Mouse (Mus musculus) limb, embryonic 10.5 days (tissue): ENCODE measurements around the gene Ddx41. TPM values are rescaled to one million over a fixed set of nuclear protein-coding genes. Genes with fewer than 3 reads are reported as not detected.

Experiments used
- microRNA-seq: library from miRNA; unstranded; fragments of <30 nt; microRNA quantifications from one replicate; pipeline ENCODE4, GENCODE M21; 2017
- polyA plus RNA-seq: library from polyadenylated mRNA; unstranded; fragments of >200 nt; fragmentation: Nextera tagmentation; extraction: Ambion mirVana; gene quantifications from 2 replicates; pipeline ENCODE4 v1.2.1, GENCODE M21; 2016

The Ddx41 gene
- polyA plus RNA-seq, 1 experiment from 2014 or later = 94.0 TPM

Small RNA genes lying within 50 kb of the gene (microRNA-seq; reads per million reads assigned to microRNA genes)
- gene Mir6945 = 4.7 reads per million, percentile 8 among the genes with 10 or more reads in this experiment

Other genes with a start within 250 kb of the Ddx41 start
- gene Prelid1, start 216.2 kb downstream of the Ddx41 start, polyA plus RNA-seq = 472 and 529 TPM in 2 replicates
- gene Rab24, start 214.7 kb downstream of the Ddx41 start, polyA plus RNA-seq = 79.0 and 85.8 TPM in 2 replicates
- gene Mxd3, start 206.8 kb downstream of the Ddx41 start, polyA plus RNA-seq = 15.8 and 27.5 TPM in 2 replicates
- gene Lman2, start 173.9 kb downstream of the Ddx41 start, polyA plus RNA-seq = 112 and 113 TPM in 2 replicates
- gene Rgs14, start 166.9 kb downstream of the Ddx41 start, polyA plus RNA-seq = 0.70 and 1.1 TPM in 2 replicates
- gene Slc34a1, start 138.5 kb downstream of the Ddx41 start, polyA plus RNA-seq = not detected in 2 replicates
- gene Pfn3, start 121.4 kb downstream of the Ddx41 start, polyA plus RNA-seq = not detected in 2 replicates
- 0.14 TPM in 1 of 2 replicates, not detected in the other for gene F12, start 109.9 kb downstream of the Ddx41 start, polyA plus RNA-seq
- gene Grk6, start 91.6 kb downstream of the Ddx41 start, polyA plus RNA-seq = 63.6 and 71.1 TPM in 2 replicates
- 0.34 and 0.35 TPM in 2 replicates for gene Prr7, start 72.4 kb downstream of the Ddx41 start, polyA plus RNA-seq
- 346 and 417 TPM in 2 replicates for gene Dbn1, start 48.5 kb downstream of the Ddx41 start, polyA plus RNA-seq
- gene Pdlim7, start 23.0 kb downstream of the Ddx41 start, polyA plus RNA-seq = 202 and 206 TPM in 2 replicates
- 2.7 and 2.9 TPM in 2 replicates for gene Dok3, start 7.4 kb downstream of the Ddx41 start, polyA plus RNA-seq
- gene Fam193b, start 34.5 kb upstream of the Ddx41 start, polyA plus RNA-seq = 65.8 and 70.7 TPM in 2 replicates
- gene Tmed9, start 37.1 kb upstream of the Ddx41 start, polyA plus RNA-seq = 111 and 123 TPM in 2 replicates
- 30.9 and 31.6 TPM in 2 replicates for gene B4galt7, start 63.2 kb upstream of the Ddx41 start, polyA plus RNA-seq
- 48.1 and 53.3 TPM in 2 replicates for gene Caml, start 86.3 kb upstream of the Ddx41 start, polyA plus RNA-seq
- 41.5 and 45.6 TPM in 2 replicates for gene Ddx46, start 98.4 kb upstream of the Ddx41 start, polyA plus RNA-seq
- gene B230219D22Rik, start 156.5 kb upstream of the Ddx41 start, polyA plus RNA-seq = 55.5 and 65.2 TPM in 2 replicates
- gene Txndc15, start 178.0 kb upstream of the Ddx41 start, polyA plus RNA-seq = 65.9 and 76.8 TPM in 2 replicates
- 43.7 and 44.4 TPM in 2 replicates for gene Pcbd2, start 190.7 kb upstream of the Ddx41 start, polyA plus RNA-seq
- 0.25 TPM in 1 of 2 replicates, not detected in the other for gene Catsper3, start 247.9 kb upstream of the Ddx41 start, polyA plus RNA-seq